Mouse (Mus musculus) right cerebral cortex, postnatal 10 days (tissue): ENCODE data around the gene Stat5b.

Experiments used
- DNase-seq, 2 experiments: peaks; one replicate each; pipeline ENCODE4 v3.0.0; 2021; ENCODE audit warnings: low spot score in 2 of 2

Gene Stat5b

DNA sequence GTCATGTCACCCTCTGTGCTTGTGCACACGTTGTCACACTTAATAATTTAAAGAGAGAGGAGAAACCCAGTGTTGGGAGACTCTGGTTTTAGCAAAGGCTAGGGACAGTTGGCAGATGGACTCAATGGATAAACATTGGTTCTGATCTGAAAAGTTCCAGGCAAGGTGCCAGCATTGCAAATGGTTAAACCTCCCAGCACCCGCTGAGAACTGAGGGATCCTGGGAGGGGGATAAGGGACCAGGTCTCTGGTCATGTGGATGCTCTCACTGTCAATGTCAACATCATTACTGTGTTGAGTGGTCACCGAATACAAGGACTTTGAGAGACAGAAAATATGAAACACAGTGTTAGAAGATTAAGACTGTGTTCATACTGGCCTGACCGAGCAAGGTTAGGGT lies 33.7 kb downstream of the Stat5b start:
- no peak for DNase-seq

DNA sequence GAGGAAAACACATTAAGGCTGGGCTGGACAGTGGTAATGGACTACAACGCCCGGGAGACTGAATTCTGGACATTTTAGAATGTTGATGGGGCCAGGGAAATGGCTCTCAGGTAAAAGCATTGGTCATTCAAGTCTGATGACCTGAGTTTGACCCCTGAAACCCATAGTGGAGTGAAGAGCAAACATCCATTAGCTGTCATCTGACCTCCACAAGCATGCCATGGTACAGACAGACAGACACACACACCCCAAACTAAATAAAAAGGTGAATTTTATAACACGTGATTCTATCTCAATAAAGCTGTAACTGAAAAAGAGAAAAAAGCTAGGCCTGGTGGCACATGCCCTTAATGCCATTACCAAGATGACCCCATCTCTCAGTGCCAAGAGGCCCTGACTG lies 34.2 kb downstream of the Stat5b start:
- DNase-seq, result no peak

- no peak for DNase-seq
These were observed 36.0 kb downstream of the Stat5b start for GRCm38 (mm10) chr11:100814498-100814897.

GRCm38 (mm10) chr11:100811132-100811531 lies 39.4 kb downstream of the Stat5b start:
- no peak for DNase-seq

- no peak for DNase-seq
These were observed 40.0 kb downstream of the Stat5b start for GRCm38 (mm10) chr11:100810516-100810915.

GRCm38 (mm10) chr11:100806380-100807305 lies 43.9 kb downstream of the Stat5b start:
- DNase-seq, result no peak

DNA sequence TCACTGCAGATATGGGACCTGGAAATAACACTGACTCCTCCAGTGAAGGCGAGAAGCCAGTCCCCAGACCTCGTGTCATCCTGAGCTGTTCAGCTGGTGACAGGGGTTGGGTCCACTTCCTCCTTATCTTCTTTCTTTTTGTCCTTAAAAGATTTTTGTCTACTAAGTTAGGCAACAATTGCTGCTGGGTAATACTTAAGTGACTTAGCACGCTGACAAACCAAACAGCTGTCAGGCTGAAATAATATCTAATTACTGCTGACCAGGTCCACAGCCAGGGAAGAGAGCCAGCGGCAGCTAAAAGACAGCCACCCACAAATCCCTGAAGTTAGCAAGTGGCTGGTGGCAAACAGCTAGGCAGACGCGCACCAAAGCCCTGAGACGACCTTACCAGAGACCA lies 45.0 kb downstream of the Stat5b start:
- no peak for DNase-seq

DNA sequence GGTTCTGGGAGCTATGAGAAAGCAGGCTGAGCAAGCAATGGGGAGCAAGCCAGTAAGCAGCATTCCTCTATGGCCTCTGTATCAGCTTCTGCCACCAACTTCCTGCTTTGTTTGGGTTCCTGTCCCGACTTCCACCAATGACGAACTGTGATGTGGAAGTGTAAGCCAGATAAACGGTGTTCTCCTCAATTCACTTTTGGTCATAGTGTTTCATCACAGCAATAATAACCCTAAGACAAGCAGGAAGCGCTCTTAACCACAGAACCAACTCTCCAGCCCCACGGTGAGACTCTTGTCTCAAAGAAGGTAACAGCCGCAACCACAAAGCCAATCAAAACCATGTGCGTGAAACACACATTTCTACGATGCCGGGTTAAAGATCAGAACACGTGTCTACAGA lies 46.1 kb downstream of the Stat5b start:
- no peak for DNase-seq

DNA sequence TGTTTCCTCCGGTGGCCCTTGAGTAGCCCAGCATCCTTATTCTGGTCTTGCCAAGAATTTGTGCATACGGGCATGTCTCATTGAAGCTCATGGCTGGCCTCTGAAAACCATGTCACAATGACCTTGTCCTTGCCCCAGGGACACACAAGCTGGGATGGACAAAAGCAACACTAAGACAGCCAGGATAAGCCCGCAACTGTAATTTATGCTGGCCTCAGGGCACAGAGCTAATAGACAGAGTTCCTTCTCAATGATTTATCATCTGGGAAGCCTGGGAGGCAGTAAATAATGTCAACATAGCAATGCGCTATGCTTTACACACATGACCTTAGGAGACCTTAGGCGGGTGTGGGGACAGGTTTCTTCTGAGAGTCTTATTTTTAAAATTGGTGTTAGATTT lies 51.1 kb downstream of the Stat5b start:
- DNase-seq, result no peak

GRCm38 (mm10) chr11:100796585-100796984 lies 53.9 kb downstream of the Stat5b start:
- DNase-seq, result no peak

DNA sequence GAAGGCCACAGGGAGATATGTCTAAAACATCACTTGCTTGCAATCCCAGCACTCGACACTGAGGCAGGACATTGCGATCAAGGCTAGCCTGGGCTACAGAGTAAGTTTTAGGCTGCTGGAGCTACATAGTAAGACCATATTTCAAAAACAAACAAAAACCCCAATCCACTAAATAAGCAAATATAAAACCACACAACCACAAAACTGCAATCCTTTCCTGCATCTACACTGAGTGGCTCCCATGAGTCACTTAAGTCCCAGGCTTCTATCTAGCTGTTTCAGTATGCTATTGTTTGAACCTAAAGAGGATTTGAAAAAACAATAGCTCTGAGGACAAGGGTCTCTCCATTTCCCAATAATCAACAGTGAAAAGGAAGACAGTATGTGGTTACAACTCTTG lies 55.1 kb downstream of the Stat5b start:
- no peak for DNase-seq

- DNase-seq, result no peak
These were observed 59.0 kb downstream of the Stat5b start for GRCm38 (mm10) chr11:100791457-100792049.

GRCm38 (mm10) chr11:100790644-100791043 lies 59.9 kb downstream of the Stat5b start:
- peak; percentile 80 for DNase-seq

GRCm38 (mm10) chr11:100789702-100790101 lies 60.8 kb downstream of the Stat5b start:
- DNase-seq, result no peak

DNA sequence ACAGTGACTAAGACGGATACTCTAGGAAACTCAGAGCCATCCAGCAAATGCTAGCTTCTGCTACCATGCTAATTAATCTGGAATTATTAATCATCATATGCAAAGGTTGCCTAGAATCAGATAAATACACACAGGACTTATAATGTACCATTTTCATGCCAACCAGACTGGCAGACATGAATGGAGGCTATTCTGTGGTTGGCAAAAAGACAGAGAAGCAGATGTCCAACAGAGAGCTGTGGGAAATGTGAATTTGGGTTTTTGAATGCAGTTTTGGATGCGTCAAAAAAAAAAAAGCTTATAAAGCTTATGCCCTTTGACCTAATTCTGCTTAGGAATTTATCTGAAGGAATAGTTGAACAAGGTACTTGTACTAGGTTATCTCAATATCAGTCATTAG lies 64.8 kb downstream of the Stat5b start:
- DNase-seq, result no peak

DNA sequence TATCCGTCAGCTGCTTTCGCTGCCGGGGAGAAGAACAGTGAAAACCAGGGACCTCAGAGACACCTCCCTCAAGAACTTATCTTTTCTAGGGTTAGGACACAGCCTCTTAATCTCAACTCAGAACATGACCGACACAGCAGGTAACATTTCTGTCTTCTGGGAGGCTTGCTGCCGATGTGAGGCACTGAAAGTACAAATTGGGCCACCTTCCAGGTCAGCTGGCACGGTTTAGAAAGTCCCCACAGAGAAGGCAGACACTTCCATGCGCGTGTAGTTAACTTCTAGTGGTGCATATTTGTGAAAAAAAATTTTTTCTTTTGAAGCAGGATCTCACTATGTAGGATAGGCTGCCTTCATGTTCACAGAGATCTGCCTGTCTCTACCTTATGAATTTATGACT lies 66.2 kb downstream of the Stat5b start:
- DNase-seq, result no peak

GRCm38 (mm10) chr11:100782568-100782967 lies 68.0 kb downstream of the Stat5b start:
- no peak for DNase-seq

GRCm38 (mm10) chr11:100781763-100782475 lies 68.6 kb downstream of the Stat5b start:
- no peak for DNase-seq

- DNase-seq, result no peak
These were observed 70.3 kb downstream of the Stat5b start for GRCm38 (mm10) chr11:100780247-100780646.

DNA sequence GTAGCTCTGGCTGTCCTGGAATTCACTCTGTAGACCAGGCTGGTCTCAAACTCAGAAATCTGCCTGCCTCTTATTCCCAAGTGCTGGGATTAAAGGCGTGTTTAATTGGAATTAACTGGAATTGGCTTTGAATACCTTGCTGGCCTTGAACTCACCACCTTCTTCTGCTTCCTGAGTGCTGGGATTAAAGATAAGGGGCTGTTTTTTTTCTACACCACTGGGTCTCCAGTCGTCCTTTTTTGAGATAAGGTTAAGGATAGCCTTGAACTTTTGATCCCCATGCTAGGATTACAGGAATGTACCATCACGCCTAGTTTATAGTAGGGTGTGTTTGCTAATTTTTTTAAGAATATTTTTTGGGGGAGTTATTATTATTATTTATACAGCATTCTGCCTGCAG lies 72.5 kb downstream of the Stat5b start:
- DNase-seq, result no peak

- DNase-seq, result no peak
These were observed 74.6 kb downstream of the Stat5b start for GRCm38 (mm10) chr11:100775921-100776320.

DNA sequence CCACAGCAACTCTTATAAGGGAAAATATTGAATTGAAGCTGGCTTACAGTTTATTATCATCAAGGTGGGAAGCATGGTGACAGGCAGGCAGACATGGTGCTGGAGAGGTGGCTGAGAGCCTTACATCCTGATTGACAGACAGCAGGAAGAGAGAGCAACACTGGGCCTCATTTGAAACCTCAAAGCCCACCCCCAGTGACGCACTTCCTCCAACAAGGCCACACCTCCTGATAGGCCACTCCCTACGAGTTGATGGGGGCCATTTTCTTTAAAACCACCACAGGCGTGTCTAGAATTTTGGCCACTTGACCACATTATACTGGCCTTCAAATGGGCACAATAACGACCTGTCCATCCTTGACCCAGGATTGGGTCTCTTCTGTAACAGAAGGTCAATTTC lies 76.3 kb downstream of the Stat5b start:
- no peak for DNase-seq
